Mouse (Mus musculus) CD4-positive naive resting alpha-beta T cell, adult 76 days (primary cell): ENCODE data around the gene Smg8. TPM values are rescaled to one million over a fixed set of nuclear protein-coding genes. Genes with fewer than 3 reads are reported as not detected.

ENCODE experiments used
- total RNA-seq: library from RNA; stranded (reverse); gene quantifications from one replicate; pipeline ENCODE4 v1.2.4, GENCODE M21; 2023

Gene Smg8
- total RNA-seq, result 22.5 TPM

DNA sequence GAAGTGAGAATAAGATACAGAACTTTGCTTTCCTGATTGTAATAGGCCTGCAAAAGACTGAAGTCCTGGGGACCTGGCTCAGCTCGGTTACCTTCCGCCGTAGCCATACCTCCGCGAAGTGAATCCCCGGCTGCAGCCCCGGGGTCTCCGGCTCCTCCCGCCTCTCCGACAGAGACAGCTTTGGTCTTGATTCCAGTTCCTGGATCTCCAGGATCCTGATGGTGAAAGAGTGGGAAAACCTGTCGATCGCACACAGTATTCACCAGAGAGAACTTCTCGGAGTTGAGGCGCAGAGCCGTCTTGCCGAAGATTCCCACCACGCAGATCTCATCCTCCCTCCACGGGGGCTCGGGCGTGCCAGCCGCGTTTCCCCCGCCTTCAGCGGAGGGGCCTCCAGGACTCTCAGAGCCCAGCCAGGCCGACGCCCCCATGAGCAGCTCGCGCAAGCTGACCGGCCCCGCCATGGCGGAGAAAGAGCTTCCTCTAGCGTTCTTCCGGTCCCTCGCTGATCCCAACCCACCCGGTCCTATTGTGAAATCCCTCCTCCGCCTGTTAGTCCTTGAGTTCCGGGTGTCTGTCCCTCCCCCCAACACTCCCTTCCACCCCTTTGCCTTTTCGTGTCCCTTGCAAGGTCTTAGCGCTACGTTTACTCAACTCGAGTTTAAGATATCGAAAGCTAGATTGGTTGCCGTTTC is at the start of gene Smg8:
Smg8 (minus strand) TSS at position 485 of the 695 bp plus-strand sequence.

DNA sequence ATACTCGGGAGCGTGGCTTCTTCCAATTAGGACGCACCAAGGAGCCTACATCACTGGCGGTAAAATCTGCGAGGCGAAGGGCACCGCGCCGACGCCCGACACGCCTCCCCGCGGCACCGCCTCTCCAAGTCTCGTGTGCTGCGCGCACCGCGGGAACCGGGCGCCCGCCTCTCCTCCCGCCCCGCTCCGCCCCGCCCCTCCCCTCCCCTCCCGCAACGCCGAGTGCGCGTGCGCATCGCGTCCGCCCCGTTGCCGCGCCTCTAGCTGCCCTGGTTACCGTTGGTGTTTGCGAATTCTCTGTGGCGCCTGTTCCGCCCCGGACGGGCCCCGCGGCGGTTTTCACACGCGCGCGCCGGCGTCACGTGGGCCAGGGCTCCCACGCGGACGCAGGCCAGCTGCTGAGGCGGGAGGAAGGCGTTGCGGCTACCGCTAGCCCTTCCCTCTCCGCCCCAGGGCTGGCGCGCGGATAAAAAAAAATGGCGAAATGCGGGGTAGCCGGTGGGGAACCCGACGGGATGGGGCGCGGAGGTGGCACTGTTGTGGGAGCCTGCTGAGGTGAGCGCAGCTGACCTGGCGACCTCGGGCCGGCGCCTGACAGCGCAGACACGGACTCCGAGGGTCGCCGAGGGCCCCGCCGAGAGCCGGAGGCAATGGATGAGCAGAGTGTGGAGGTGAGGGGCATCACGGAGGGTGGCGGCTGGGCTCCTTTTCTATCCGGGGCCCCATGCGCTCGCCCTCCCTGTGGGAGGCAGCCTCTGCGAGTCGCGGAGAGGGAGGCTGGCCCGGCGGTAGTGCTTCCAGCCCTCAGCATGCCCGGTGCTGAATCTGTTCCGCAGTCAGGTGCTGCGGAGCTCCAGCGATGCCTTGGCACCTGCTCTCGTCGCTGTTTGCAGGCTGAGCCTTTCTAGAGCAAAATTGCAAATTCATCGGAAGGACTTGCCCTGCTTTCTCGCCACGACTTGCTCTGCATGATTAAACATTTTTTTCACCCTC is 40.5 kb upstream of the Smg8 start, which contains the start of gene Trim37:
Trim37 (plus strand) TSS at position 254 of the 993 bp plus-strand sequence.

DNA sequence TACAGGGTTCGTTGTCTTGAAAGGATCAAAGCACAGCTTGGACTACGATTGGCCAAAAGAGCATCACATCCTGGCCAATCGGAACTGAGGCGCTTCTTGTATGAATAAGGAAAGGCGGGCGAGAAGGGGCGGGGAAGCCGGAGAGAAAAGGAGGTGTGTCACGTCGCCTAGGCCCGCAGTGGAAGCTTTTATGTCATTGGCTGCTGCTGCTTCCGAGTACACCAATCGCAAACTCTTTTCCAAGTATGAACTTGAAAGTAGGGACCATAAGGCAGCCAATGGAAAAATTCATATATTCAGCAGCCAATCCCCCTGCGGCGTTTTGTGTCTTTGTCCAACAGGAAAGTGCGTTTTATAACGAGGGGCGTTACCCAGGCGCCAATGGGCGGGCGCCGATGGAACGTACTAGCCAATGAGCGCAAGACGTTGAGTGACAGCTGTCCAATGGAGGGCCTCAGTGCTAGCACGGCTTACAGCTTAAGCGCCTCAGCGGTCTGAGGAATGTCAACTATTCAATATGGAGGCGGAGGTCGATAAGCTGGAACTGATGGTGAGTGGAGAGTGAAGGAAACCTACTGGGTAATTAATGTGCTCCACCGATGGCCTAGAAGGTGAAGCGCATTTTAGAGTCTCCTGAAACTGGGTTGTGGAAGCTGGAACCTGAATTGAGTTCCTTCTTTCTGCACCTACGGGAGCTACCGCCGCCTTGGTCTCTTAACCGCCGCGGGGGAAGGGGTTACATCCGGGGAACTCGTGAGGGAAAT is 22.4 kb upstream of the Smg8 start, which contains the start of gene Ska2:
Ska2 (plus strand) TSS at position 480 of the 764 bp plus-strand sequence.

DNA sequence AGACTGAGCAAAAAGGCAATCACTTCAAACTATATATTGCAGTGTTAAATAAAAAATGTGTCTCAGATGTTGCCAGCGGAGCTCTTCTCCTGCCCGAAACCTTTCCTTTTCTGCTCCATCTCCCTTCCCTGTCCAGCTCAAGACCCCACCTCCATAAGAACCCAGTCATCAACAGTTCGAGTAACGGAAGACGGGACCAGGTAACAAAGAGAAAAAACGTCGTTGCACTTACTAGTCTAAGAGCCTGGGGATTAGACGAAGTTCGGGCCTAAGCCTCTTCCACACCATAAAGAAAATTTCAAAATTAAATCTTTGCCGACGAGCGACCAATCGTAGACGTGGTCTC is 21.8 kb upstream of the Smg8 start, which contains the start of gene Prr11:
Prr11 (minus strand) TSS at position 300 of the 346 bp plus-strand sequence.

DNA sequence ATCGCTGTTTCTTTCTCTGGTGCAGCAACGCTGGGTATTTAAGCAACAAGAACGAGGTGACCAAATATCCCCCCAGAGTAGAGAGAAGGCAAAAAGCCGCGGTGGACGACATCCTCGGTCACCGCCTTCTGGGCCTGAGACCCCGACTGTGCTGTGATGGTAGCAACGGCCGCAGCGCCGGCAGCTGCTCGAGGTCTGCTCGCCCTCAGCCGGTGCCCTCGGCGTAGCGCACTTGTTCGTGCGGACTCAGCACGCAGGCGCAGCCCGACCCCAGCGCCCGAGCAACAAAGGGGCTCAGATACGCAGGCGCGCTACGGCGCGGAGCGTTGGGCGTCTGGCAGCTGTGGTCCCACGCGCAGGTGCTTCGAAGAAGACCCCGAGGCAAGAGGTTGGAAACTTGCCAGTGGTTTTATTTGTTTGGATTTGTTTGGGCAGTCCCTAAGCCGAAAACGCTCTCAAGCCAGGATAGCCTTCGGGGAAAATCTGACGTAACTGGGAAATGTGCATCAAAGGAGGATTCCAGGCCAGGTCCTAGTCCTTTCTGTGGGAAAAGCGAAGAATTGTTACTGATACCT is 12.6 kb downstream of the Smg8 start, which contains the start of gene Gdpd1:
Gdpd1 (minus strand) TSS at position 197 of the 575 bp plus-strand sequence.

Other genes starting within 250 kb of the Smg8 start
- gene Ypel2, start 93.1 kb downstream of the Smg8 start, total RNA-seq, result 5.0 TPM
- 0.64 TPM for gene Gdpd1, start 12.7 kb downstream of the Smg8 start, total RNA-seq
- 0.29 TPM for gene Prr11, start 21.9 kb upstream of the Smg8 start, total RNA-seq
- gene Ska2, start 22.5 kb upstream of the Smg8 start, total RNA-seq, result 4.4 TPM
- 7.7 TPM for gene Trim37, start 40.3 kb upstream of the Smg8 start, total RNA-seq